Mouse (Mus musculus) macrophage (primary cell): ENCODE measurements around the gene Mettl17. TPM values are rescaled to one million over a fixed set of nuclear protein-coding genes. Genes with fewer than 3 reads are reported as not detected.
A peak's percentile ranks its signal among the peaks of the same experiment; 100 is the strongest.
"Not testable (repeated sequence)": the region's sequence is repeated elsewhere in the genome, so short reads cannot be mapped to it uniquely, and the experiment has no call there.

Experiments used
- H3K27ac ChIP-seq: fragments of 350-480 bp; formaldehyde crosslinking; 2 replicates; pipeline ENCODE4 v1.9.0; 2021
- H3K36me3 ChIP-seq: fragments of 350-480 bp; formaldehyde crosslinking; 2 replicates; pipeline ENCODE4 v1.9.0; 2021; ENCODE audit errors: inconsistent target
- H3K4me3 ChIP-seq: fragments of 350-480 bp; formaldehyde crosslinking; 2 replicates; pipeline ENCODE4 v1.9.0; 2021; ENCODE audit errors: inconsistent target
- H3K79me2 ChIP-seq: fragments of 350-480 bp; formaldehyde crosslinking; 2 replicates; pipeline ENCODE4 v1.9.0; 2021; ENCODE audit errors: inconsistent target
- WGBS: methylation state at CpG from one replicate; pipeline ENCODE4 v1.1.7; 2026; ENCODE audit warnings: inconsistent platforms; ENCODE audit not compliant: missing documents; 5-methylcytosine and 5-hydroxymethylcytosine counted together
- polyA plus RNA-seq: library from polyadenylated mRNA; stranded (reverse); fragments of 250-400 nt; gene quantifications from 3 replicates; pipeline ENCODE4 v1.2.4, GENCODE M21; 2018; ENCODE audit warnings: inconsistent platforms
- total RNA-seq, 78 experiments: library from RNA; depleted of rRNA; stranded (reverse); fragments of 250-400 nt; gene quantifications; 1 replicate in 9 of 78; 2 replicates in 24 of 78; 3 replicates in 43 of 78; 4 replicates in 2 of 78; pipeline ENCODE4 v1.2.4; 2018; ENCODE audit warnings: inconsistent platforms in 56 of 78

Gene Mettl17
- total RNA-seq (2018; cell fraction: chromatin; rRNA removed) = 100 to 1,000 TPM in 2 of 26 experiments, 10 to 100 TPM in 24; 13.3 to 123 (median 53.1) TPM
- 10 to 100 TPM in 1 of 26 experiments, 1 to 10 TPM in 25; 2.6 to 13.0 (median 5.4) TPM for total RNA-seq (2018; cell fraction: cytosol; rRNA removed)
- 10 to 100 TPM in 20 of 26 experiments, 1 to 10 TPM in 6; 6.1 to 46.1 (median 20.8) TPM for total RNA-seq (2018; cell fraction: nucleus; rRNA removed)
- polyA plus RNA-seq = 5.5 to 12.4 TPM (median 8.5 TPM) in 3 replicates

- H3K27ac ChIP-seq = peak within 1 kb of the TSS; percentile 54
- 2% methylated on average over 43 of the region's 43 CpGs for WGBS
- peaks cover 21% of the 10 kb centered on the region for H3K79me2 ChIP-seq
- peaks cover 28% of the 10 kb centered on the region for H3K36me3 ChIP-seq
- peak within 1 kb of the TSS; percentile 99 for H3K4me3 ChIP-seq
Observed at GRCm38 (mm10) chr14:51884598-51885331, at the start of gene Mettl17. Mettl17 (plus strand) TSS chr14:51884842.

GRCm38 (mm10) chr14:51838480-51838879, 46.2 kb upstream of the Mettl17 start:
- WGBS = 27% methylated on average over 2 of the region's 2 CpGs
- not testable (repeated sequence) for H3K27ac ChIP-seq, H3K36me3 ChIP-seq, H3K79me2 ChIP-seq, H3K4me3 ChIP-seq

- Histone ChIP-seq H3K27ac (no peak overlapping the region), H3K36me3 (no peaks in the 10 kb centered on the region), H3K4me3 (no peak overlapping the region), H3K79me2 (no peaks in the 10 kb centered on the region)
- WGBS = 64% methylated on average over 1 of the region's 1 CpGs
Observed at GRCm38 (mm10) chr14:51842250-51842649, 42.4 kb upstream of the Mettl17 start.

GRCm38 (mm10) chr14:51842781-51843180, 41.9 kb upstream of the Mettl17 start:
- WGBS = 91% methylated on average over 2 of the region's 2 CpGs
- Histone ChIP-seq H3K4me3 (no peak overlapping the region), H3K36me3 (no peaks in the 10 kb centered on the region), H3K27ac (no peak overlapping the region), H3K79me2 (no peaks in the 10 kb centered on the region)

GRCm38 (mm10) chr14:51843882-51844281, 40.8 kb upstream of the Mettl17 start:
- H3K27ac ChIP-seq = no peak overlapping the region
- H3K36me3 ChIP-seq = no peaks in the 10 kb centered on the region
- H3K4me3 ChIP-seq = no peak overlapping the region
- H3K79me2 ChIP-seq = no peaks in the 10 kb centered on the region

GRCm38 (mm10) chr14:51846566-51846965, 38.1 kb upstream of the Mettl17 start:
- WGBS = 93% methylated on average over 3 of the region's 3 CpGs
- Histone ChIP-seq H3K27ac (no peak overlapping the region), H3K36me3 (no peaks in the 10 kb centered on the region), H3K4me3 (no peak overlapping the region), H3K79me2 (no peaks in the 10 kb centered on the region)

GRCm38 (mm10) chr14:51851006-51851405, 33.6 kb upstream of the Mettl17 start:
- H3K36me3 ChIP-seq, H3K27ac ChIP-seq, H3K79me2 ChIP-seq, H3K4me3 ChIP-seq: not testable (repeated sequence)
- WGBS = 46% methylated on average over 3 of the region's 3 CpGs

GRCm38 (mm10) chr14:51853399-51853798, 31.2 kb upstream of the Mettl17 start, which contains the start of gene Ear6:
Ear6 (plus strand) TSS chr14:51853699.
- H3K27ac ChIP-seq = no peak within 1 kb of the TSS
- no peaks in the 10 kb centered on the region for H3K79me2 ChIP-seq
- H3K36me3 ChIP-seq = no peaks in the 10 kb centered on the region
- no peak within 1 kb of the TSS for H3K4me3 ChIP-seq

- not testable (repeated sequence) for H3K79me2 ChIP-seq, H3K4me3 ChIP-seq, H3K27ac ChIP-seq, H3K36me3 ChIP-seq
- 67% methylated on average over 7 of the region's 7 CpGs for WGBS
Observed at GRCm38 (mm10) chr14:51855280-51855679, 29.4 kb upstream of the Mettl17 start.

- H3K36me3 ChIP-seq = not testable (repeated sequence)
Observed at GRCm38 (mm10) chr14:51863603-51864002, 21.0 kb upstream of the Mettl17 start.

GRCm38 (mm10) chr14:51870756-51871155, 13.9 kb upstream of the Mettl17 start:
- Histone ChIP-seq H3K79me2 (no peaks in the 10 kb centered on the region), H3K4me3 (no peak overlapping the region), H3K36me3 (no peaks in the 10 kb centered on the region), H3K27ac (no peak overlapping the region)
- 80% methylated on average over 2 of the region's 2 CpGs for whole genome bisulfite sequencing

More at GRCm38 (mm10) chr14:51863603-51864002, 21.0 kb upstream of the Mettl17 start:
- H3K27ac ChIP-seq, H3K4me3 ChIP-seq, H3K79me2 ChIP-seq: not testable (repeated sequence)
- 8% methylated on average over 1 of the region's 1 CpGs for WGBS

- H3K79me2 ChIP-seq = no peaks in the 10 kb centered on the region
- H3K36me3 ChIP-seq = no peaks in the 10 kb centered on the region
- no peak overlapping the region for H3K4me3 ChIP-seq
- 82% methylated on average over 9 of the region's 9 CpGs for WGBS
- H3K27ac ChIP-seq = no peak overlapping the region
Observed at GRCm38 (mm10) chr14:51871741-51872140, 12.9 kb upstream of the Mettl17 start.

GRCm38 (mm10) chr14:51877517-51877916, 7.1 kb upstream of the Mettl17 start:
- WGBS = 74% methylated on average over 3 of the region's 3 CpGs

GRCm38 (mm10) chr14:51883527-51884030, 1.1 kb upstream of the Mettl17 start:
- Histone ChIP-seq H3K4me3 (peak overlapping the region; percentile 99), H3K36me3 (peaks cover 16% of the 10 kb centered on the region), H3K79me2 (peaks cover 21% of the 10 kb centered on the region), H3K27ac (0 out of 2 replicates have a peak overlapping the region, but pooled peaks have one; percentile 12)
- WGBS = 3% methylated on average over 4 of the region's 4 CpGs

More at GRCm38 (mm10) chr14:51877517-51877916, 7.1 kb upstream of the Mettl17 start:
- no peak overlapping the region for H3K27ac ChIP-seq
- no peaks in the 10 kb centered on the region for H3K79me2 ChIP-seq
- no peak overlapping the region for H3K4me3 ChIP-seq
- H3K36me3 ChIP-seq = no peaks in the 10 kb centered on the region

GRCm38 (mm10) chr14:51884031-51884544, 554 bp upstream of the Mettl17 start:
- peak overlapping the region; percentile 99 for H3K4me3 ChIP-seq
- H3K36me3 ChIP-seq = peaks cover 21% of the 10 kb centered on the region
- H3K27ac ChIP-seq = 0 out of 2 replicates have a peak overlapping the region, but pooled peaks have one; percentile 12
- H3K79me2 ChIP-seq = peaks cover 21% of the 10 kb centered on the region
- under 1% methylated on average over 11 of the region's 14 CpGs for WGBS
